Mouse (Mus musculus) hindbrain, embryonic 14.5 days (tissue): ENCODE measurements around the gene Kif1a. TPM values are rescaled to one million over a fixed set of nuclear protein-coding genes. Genes with fewer than 3 reads are reported as not detected.

ENCODE experiments used
- ATAC-seq: fragments of 200-750 bp; cut with Nextera tagmentation; 2 replicates; pipeline ENCODE4 v1.8.0; 2017; ENCODE audit warnings: moderate number of reproducible peaks, mild to moderate bottlenecking, moderate TSS enrichment, moderate library complexity; ENCODE audit not compliant: low FRiP score
- DNase-seq: peaks from one replicate; pipeline ENCODE4 v3.0.0-alpha.2; 2015; ENCODE audit warnings: low spot score
- H3K27ac ChIP-seq: fragments of 300-500 bp; sonication (generic); 2 replicates; pipeline ENCODE4 v1.5.1; 2014; ENCODE audit warnings: mild to moderate bottlenecking, moderate library complexity
- H3K27me3 ChIP-seq: fragments of 300-500 bp; sonication (generic); 2 replicates; pipeline ENCODE4 v1.6.1; 2014; ENCODE audit warnings: mild to moderate bottlenecking, low read length, mixed read lengths; ENCODE audit not compliant: control insufficient read depth, insufficient read depth
- H3K36me3 ChIP-seq: fragments of 300-500 bp; sonication (generic); replicated peaks from 2 replicates; pipeline ENCODE4 v1.6.1; 2014; ENCODE audit not compliant: control insufficient read depth, insufficient read depth
- H3K4me1 ChIP-seq: fragments of 300-500 bp; sonication (generic); replicated peaks from 2 replicates; pipeline ENCODE4 v1.6.1; 2014; ENCODE audit warnings: antibody characterized with exemption, low read length, mixed read lengths; ENCODE audit not compliant: control insufficient read depth, insufficient read depth
- H3K4me2 ChIP-seq: fragments of 300-500 bp; sonication (generic); replicated peaks from 2 replicates; pipeline ENCODE4 v1.6.1; 2014; ENCODE audit warnings: mild to moderate bottlenecking, moderate library complexity
- H3K4me3 ChIP-seq: fragments of 300-500 bp; sonication (generic); replicated peaks from 2 replicates; pipeline ENCODE4 v1.5.1; 2014; ENCODE audit warnings: mild to moderate bottlenecking, low read length
- H3K9ac ChIP-seq: fragments of 300-500 bp; sonication (generic); 2 replicates; pipeline ENCODE4 v1.6.1; 2014
- H3K9me3 ChIP-seq: fragments of 300-500 bp; sonication (generic); 2 replicates; pipeline ENCODE4 v1.6.1; 2016; ENCODE audit warnings: low read length; ENCODE audit not compliant: control insufficient read depth
- WGBS: fragments of 180-500 bp; shearing (Covaris S2); extraction: QIAGEN DNeasy Blood & Tissue Kit; methylation state at CpG from one replicate; pipeline ENCODE4 v1.1.7; 2014; 5-methylcytosine and 5-hydroxymethylcytosine counted together
- polyA plus RNA-seq: library from polyadenylated mRNA; unstranded; fragments of >200 nt; fragmentation: Nextera tagmentation; extraction: Ambion mirVana; gene quantifications from 2 replicates; pipeline ENCODE4 v1.2.1, GENCODE M21; 2014

The Kif1a gene
- polyA plus RNA-seq, 1 experiment from 2014 or later: 395 TPM

- DNase-seq: peak; percentile 69
- ATAC-seq: no peak
- Histone ChIP-seq H3K9ac (no peak overlapping the region), H3K36me3 (no peaks in the 10 kb centered on the region), H3K9me3 (no peaks in the 10 kb centered on the region), H3K27ac (no peak overlapping the region), H3K4me2 (no peak overlapping the region), H3K4me1 (no peaks in the 10 kb centered on the region), H3K4me3 (no peak overlapping the region), H3K27me3 (no peaks in the 10 kb centered on the region)
- 36% methylated on average over 6 of the region's 6 CpGs for WGBS
Measured at GRCm38 (mm10) chr1:93128710-93129349, 27.1 kb upstream of the Kif1a start.

DNA sequence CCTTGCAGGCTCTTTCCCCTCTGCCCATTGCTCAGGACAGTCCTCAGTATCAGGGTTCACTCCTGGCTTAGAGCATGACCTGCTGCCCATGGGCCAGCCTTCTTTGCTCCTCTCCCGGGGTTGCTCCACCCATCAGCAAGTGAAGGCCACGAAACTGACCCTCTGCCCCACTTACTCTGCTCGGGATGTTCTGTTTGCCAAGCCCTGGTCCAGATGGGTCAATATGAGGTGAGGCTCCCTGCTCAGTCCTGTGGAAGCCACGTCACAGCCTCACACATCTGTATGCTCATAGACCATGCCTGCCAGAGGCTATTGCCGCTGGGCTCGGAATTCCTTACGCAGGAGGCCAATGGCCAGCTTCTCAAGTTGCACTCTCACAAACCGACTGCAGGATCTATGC, 26.5 kb upstream of the Kif1a start:
- DNase-seq (no peak), ATAC-seq (no peak)

DNA sequence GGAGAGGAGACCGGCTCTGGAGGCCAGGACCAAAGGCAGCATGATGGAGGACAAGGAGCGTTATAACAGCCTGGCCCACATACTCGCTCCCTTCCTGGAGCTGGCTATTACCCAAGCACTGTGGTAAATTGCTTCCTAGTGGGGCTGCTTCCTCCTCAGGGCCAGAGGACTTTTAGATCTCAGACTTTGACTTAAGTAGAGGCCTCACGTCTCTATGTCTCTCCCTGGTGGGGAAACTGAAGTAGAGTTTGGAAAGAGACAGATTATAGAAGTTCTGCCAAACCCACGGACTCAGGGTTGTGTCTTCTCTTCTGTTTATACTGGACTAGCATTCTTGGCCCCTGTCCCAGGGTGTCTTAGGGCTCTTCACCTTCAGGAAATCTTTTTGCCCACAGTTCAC, 23.5 kb upstream of the Kif1a start:
- Histone ChIP-seq H3K9ac (no peak overlapping the region), H3K27ac (no peak overlapping the region), H3K27me3 (no peaks in the 10 kb centered on the region), H3K4me1 (no peaks in the 10 kb centered on the region), H3K36me3 (no peaks in the 10 kb centered on the region), H3K4me3 (no peak overlapping the region), H3K9me3 (no peaks in the 10 kb centered on the region), H3K4me2 (no peak overlapping the region)
- ATAC-seq (no peak), DNase-seq (no peak)
- WGBS: 57% methylated on average over 5 of the region's 5 CpGs

More for the DNA sequence above, 26.5 kb upstream of the Kif1a start:
- Histone ChIP-seq H3K27ac (no peak overlapping the region), H3K27me3 (no peaks in the 10 kb centered on the region), H3K36me3 (no peaks in the 10 kb centered on the region), H3K9ac (no peak overlapping the region), H3K4me1 (no peaks in the 10 kb centered on the region), H3K4me3 (no peak overlapping the region), H3K4me2 (no peak overlapping the region), H3K9me3 (no peaks in the 10 kb centered on the region)
- WGBS: 88% methylated on average over 8 of the region's 8 CpGs

DNA sequence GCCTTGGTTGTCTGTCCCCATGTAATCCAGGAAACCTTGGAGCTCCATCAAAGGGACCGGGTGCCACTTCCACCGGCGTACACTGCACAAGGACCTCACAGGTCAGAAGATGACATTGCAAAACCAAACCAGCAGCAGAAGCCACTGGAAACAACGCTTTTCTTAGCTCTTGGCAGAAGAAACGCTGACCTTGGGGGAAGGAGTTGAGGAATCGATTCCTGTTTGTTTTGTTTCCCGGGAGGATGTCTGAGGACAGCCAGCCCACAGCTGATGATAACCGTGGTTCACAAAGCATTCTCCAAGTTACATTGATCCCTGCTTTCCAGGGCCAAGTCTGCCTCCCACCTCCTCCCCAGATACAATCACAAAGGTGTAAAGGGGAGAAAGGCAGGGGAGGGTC, 22.3 kb upstream of the Kif1a start:
- Histone ChIP-seq H3K27me3 (no peaks in the 10 kb centered on the region), H3K4me3 (no peak overlapping the region), H3K9me3 (no peaks in the 10 kb centered on the region), H3K4me1 (no peaks in the 10 kb centered on the region), H3K4me2 (no peak overlapping the region), H3K36me3 (no peaks in the 10 kb centered on the region), H3K27ac (no peak overlapping the region), H3K9ac (no peak overlapping the region)
- DNase-seq (no peak), ATAC-seq (no peak)
- WGBS: 79% methylated on average over 8 of the region's 8 CpGs

DNA sequence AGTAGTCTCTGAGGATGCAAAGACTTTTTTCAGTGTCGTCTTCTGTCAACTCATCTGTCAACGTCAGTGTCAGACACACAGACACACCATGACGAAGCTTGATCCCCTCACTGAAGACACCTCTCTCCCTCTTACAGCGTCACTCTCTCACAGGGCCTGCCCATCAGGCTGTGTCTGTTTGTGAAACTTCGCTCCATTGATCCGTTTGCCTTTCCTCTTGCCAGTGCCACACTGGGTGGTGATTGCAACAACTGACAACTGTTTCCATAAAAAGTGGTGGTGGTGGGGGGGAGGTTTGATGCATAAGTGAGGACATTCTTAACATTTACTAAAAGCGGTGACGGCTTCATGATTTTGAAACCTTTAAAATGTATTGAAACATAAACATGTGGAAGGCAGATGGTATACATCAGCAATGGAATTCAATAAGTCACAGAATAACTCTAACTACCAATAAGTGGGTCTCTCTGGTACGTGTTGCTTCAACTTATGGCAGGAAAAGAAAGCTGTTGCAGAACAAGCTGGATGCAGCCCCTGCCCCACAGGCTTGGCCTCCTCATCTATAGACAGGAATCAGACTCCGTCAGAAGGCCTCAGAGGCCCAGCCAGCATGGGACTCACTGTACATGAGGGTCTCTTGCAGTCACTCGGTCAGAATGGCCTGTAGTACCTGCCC, 21.6 kb upstream of the Kif1a start:
- DNase-seq (no peak), ATAC-seq (no peak)
- Histone ChIP-seq H3K4me3 (no peak overlapping the region), H3K27me3 (no peaks in the 10 kb centered on the region), H3K9ac (no peak overlapping the region), H3K4me1 (no peaks in the 10 kb centered on the region), H3K4me2 (no peak overlapping the region), H3K36me3 (no peaks in the 10 kb centered on the region), H3K27ac (no peak overlapping the region), H3K9me3 (no peaks in the 10 kb centered on the region)
- WGBS: 78% methylated on average over 11 of the region's 11 CpGs

DNA sequence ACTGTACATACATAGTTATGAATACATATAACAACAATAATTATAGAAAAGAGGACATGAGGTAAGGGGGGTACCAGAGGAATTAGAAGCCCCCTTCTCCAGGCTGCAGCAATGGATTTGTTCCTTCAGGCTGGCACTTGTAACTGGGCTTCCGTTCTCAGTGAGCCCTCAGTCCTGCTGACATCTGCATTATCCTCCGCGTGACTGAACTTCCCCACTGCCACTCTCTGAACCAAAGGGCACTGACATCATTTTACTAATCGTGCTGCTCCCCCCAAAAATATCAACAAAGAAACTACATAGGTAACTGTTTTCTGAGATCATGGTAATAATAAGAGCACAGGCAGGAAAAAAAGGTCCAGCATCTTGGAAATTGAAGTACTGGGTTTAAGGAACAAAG, 17.1 kb upstream of the Kif1a start:
- 23% methylated on average over 4 of the region's 4 CpGs for WGBS
- DNase-seq (no peak), ATAC-seq (no peak)
- Histone ChIP-seq H3K9ac (no peak overlapping the region), H3K36me3 (no peaks in the 10 kb centered on the region), H3K4me2 (no peak overlapping the region), H3K4me1 (peaks cover 10% of the 10 kb centered on the region), H3K27ac (no peak overlapping the region), H3K27me3 (no peaks in the 10 kb centered on the region), H3K9me3 (no peaks in the 10 kb centered on the region), H3K4me3 (no peak overlapping the region)

DNA sequence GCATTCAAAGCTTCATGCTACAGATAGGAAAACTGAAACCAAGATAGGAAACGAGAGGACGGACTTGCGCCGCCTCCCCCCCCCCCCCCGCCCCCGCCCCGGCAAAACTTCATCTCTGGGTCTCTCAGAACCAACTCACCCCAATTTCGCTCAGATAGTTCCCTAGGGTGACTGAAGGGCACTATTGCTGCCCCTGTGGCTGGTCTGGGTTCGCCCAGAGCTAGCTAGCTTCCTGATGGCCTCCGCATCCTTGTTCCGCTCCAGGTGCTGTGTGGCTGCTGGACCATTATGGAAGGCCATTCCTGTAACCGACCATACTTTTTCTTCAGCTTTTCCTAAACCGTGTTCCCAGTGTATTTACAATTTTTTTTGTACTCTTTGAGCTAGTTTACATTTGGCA, 13.7 kb upstream of the Kif1a start:
- Histone ChIP-seq H3K4me2 (peak overlapping the region; percentile 73), H3K4me3 (peak overlapping the region; percentile 35), H3K4me1 (peaks cover 10% of the 10 kb centered on the region), H3K9me3 (no peaks in the 10 kb centered on the region), H3K9ac (peak overlapping the region; percentile 53), H3K27ac (peak overlapping the region; percentile 67), H3K36me3 (no peaks in the 10 kb centered on the region), H3K27me3 (no peaks in the 10 kb centered on the region)
- ATAC-seq (peak; percentile 67), DNase-seq (no peak)
- 16% methylated on average over 12 of the region's 13 CpGs for WGBS

GRCm38 (mm10) chr1:93114713-93115463, 13.1 kb upstream of the Kif1a start:
- Histone ChIP-seq H3K4me2 (peak overlapping the region; percentile 73), H3K9ac (peak overlapping the region; percentile 53), H3K27me3 (no peaks in the 10 kb centered on the region), H3K9me3 (no peaks in the 10 kb centered on the region), H3K36me3 (no peaks in the 10 kb centered on the region), H3K4me1 (peaks cover 10% of the 10 kb centered on the region), H3K27ac (peak overlapping the region; percentile 67), H3K4me3 (peak overlapping the region; percentile 35)
- ATAC-seq: peak; percentile 99
- DNase-seq: peak; percentile 89
- 19% methylated on average over 21 of the region's 21 CpGs for WGBS

DNA sequence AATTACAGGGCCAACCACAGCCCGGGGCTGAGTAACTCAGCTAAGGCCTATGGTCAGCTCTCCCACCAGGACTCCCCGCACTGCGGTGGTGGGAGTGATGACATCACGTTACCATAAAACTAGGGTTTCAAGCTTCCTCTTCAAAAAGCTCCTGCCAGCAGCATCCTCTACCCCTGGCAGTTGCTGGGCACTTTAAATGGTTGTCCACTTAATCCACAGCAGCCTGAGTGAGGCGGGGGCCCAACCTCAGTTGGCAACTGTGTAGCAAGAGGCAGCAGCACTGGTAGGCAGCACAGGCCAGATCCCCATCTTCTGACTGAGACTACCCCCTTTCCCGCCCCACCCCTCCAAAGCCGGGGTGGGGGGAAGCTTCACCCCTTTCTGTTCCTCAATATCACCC, 949 bp upstream of the Kif1a start:
- peak overlapping the region; percentile 92; the same call in 1 of the 2 replicates for H3K9ac ChIP-seq
- WGBS: 67% methylated on average over 7 of the region's 7 CpGs
- peaks cover 18% of the 10 kb centered on the region for H3K4me1 ChIP-seq
- no peaks in the 10 kb centered on the region for H3K27me3 ChIP-seq
- DNase-seq (no peak), ATAC-seq (no peak)
- H3K36me3 ChIP-seq: 0 out of 2 replicates have a peak, but pooled peaks cover 3% of the 10 kb centered on the region
- peak overlapping the region; percentile 70; the same call in 1 of the 2 replicates for H3K4me3 ChIP-seq
- peak overlapping the region; percentile 90; the same call in 1 of the 2 replicates for H3K4me2 ChIP-seq
- no peaks in the 10 kb centered on the region for H3K9me3 ChIP-seq
- H3K27ac ChIP-seq: peak overlapping the region; percentile 93
